Mouse (Mus musculus) thymus, adult 2 months (tissue): Measurements from ENCODE around the gene Rbp7. TPM values are rescaled to one million over a fixed set of nuclear protein-coding genes. Genes with fewer than 3 reads are reported as not detected.
A peak's percentile ranks its signal among the peaks of the same experiment; 100 is the strongest.
"Not testable (repeated sequence)": the region's sequence is repeated elsewhere in the genome, so short reads cannot be mapped to it uniquely, and the experiment has no call there.

Source experiments
- DNase-seq: peaks from one replicate; pipeline ENCODE4 v3.0.0; 2021
- H3K27ac ChIP-seq: fragments of 200-500 bp; 2 replicates; pipeline ENCODE4 v1.5.1; 2012; ENCODE audit warnings: low read length, control low read depth; ENCODE audit not compliant: control insufficient read depth, insufficient read depth
- H3K27me3 ChIP-seq: fragments of 200-500 bp; 2 replicates; pipeline ENCODE4 v1.6.1; 2012; ENCODE audit warnings: mild to moderate bottlenecking, low read length, moderate library complexity, mixed read lengths; ENCODE audit not compliant: control insufficient read depth, insufficient read depth
- H3K36me3 ChIP-seq: fragments of 200-500 bp; 2 replicates; pipeline ENCODE4 v1.6.1; 2012; ENCODE audit warnings: mild to moderate bottlenecking, low read length, moderate library complexity; ENCODE audit not compliant: control insufficient read depth, insufficient read depth
- H3K4me1 ChIP-seq: fragments of 200-500 bp; replicated peaks from 2 replicates; pipeline ENCODE4 v1.6.1; 2012; ENCODE audit warnings: low read length; ENCODE audit not compliant: control insufficient read depth, insufficient read depth
- H3K4me3 ChIP-seq: fragments of 200-500 bp; 2 replicates; pipeline ENCODE4 v1.5.1; 2012; ENCODE audit warnings: mild to moderate bottlenecking, low read length, control low read depth, moderate library complexity; ENCODE audit not compliant: control insufficient read depth, insufficient read depth
- CTCF ChIP-seq: fragments of 200-500 bp; IDR thresholded peaks from 2 replicates; pipeline ENCODE4 v1.5.1; 2012; ENCODE audit warnings: mild to moderate bottlenecking, control low read depth, low read length, moderate library complexity, borderline replicate concordance; ENCODE audit not compliant: control insufficient read depth, poor library complexity, insufficient read depth; ENCODE audit errors: extremely low read depth
- POLR2A ChIP-seq: fragments of 200-500 bp; IDR thresholded peaks from 2 replicates; pipeline ENCODE4 v1.6.1; 2012; ENCODE audit warnings: mild to moderate bottlenecking, low read length, control low read depth, moderate library complexity; ENCODE audit not compliant: control insufficient read depth, poor library complexity, insufficient read depth; ENCODE audit errors: extremely low read depth
- WGBS: fragments of 180-500 bp; shearing (Covaris S2); methylation state at CpG from one replicate; pipeline ENCODE4 v1.1.7; 2018; 5-methylcytosine and 5-hydroxymethylcytosine counted together
- polyA plus RNA-seq: library from polyadenylated mRNA; depleted of rRNA; stranded (reverse); fragments of >200 nt; gene quantifications from 2 replicates; pipeline ENCODE4 v1.2.3, GENCODE M21; 2012

Rbp7 gene
- polyA plus RNA-seq, 1 experiment = 1.2 TPM

- TF ChIP-seq CTCF = no peak
- no peak for TF ChIP-seq POLR2A
- 91% methylated on average over 1 of the region's 1 CpGs for WGBS
- Histone ChIP-seq H3K27me3 (no peaks in the 10 kb centered on the region), H3K36me3 (no peaks in the 10 kb centered on the region), H3K27ac (0 out of 2 replicates have a peak overlapping the region, but pooled peaks have one; percentile 35), H3K4me1 (peaks cover 6% of the 10 kb centered on the region), H3K4me3 (no peak overlapping the region)
- no peak for DNase-seq
These were observed 8.5 kb downstream of the Rbp7 start for GRCm38 (mm10) chr4:149446309-149446708.

- H3K4me1 ChIP-seq = peaks cover 6% of the 10 kb centered on the region
- H3K36me3 ChIP-seq = no peaks in the 10 kb centered on the region
- no peak for TF ChIP-seq POLR2A
- no peak for TF ChIP-seq CTCF
- peak overlapping the region; percentile 35; the same call in 1 of the 2 replicates for H3K27ac ChIP-seq
- H3K4me3 ChIP-seq = no peak overlapping the region
- H3K27me3 ChIP-seq = no peaks in the 10 kb centered on the region
- peak; percentile 43 for DNase-seq
- WGBS = 19% methylated on average over 11 of the region's 11 CpGs
These were observed 8.9 kb downstream of the Rbp7 start for GRCm38 (mm10) chr4:149445868-149446267.

GRCm38 (mm10) chr4:149444964-149445701, 9.6 kb downstream of the Rbp7 start:
- H3K4me3 ChIP-seq = peak overlapping the region; percentile 17
- WGBS = under 1% methylated on average over 36 of the region's 36 CpGs
- no peaks in the 10 kb centered on the region for H3K27me3 ChIP-seq
- TF ChIP-seq CTCF (peak; percentile 87; the same call in 1 of the 2 replicates), POLR2A (peak; percentile 60)
- H3K4me1 ChIP-seq = peaks cover 6% of the 10 kb centered on the region
- DNase-seq = peak; percentile 83
- H3K36me3 ChIP-seq = no peaks in the 10 kb centered on the region
- H3K27ac ChIP-seq = peak overlapping the region; percentile 55

- Histone ChIP-seq H3K4me1 (peaks cover 6% of the 10 kb centered on the region), H3K27me3 (no peaks in the 10 kb centered on the region), H3K4me3 (no peak overlapping the region), H3K27ac (no peak overlapping the region), H3K36me3 (no peaks in the 10 kb centered on the region)
- TF ChIP-seq CTCF (no peak), POLR2A (no peak)
- WGBS = 85% methylated on average over 1 of the region's 1 CpGs
- no peak for DNase-seq
These were observed 10.3 kb downstream of the Rbp7 start for GRCm38 (mm10) chr4:149444465-149444864.

- Histone ChIP-seq H3K27me3 (no peaks in the 10 kb centered on the region), H3K4me1 (peaks cover 6% of the 10 kb centered on the region), H3K36me3 (no peaks in the 10 kb centered on the region), H3K27ac (no peak overlapping the region), H3K4me3 (no peak overlapping the region)
- no peak for DNase-seq
- TF ChIP-seq CTCF (no peak), POLR2A (no peak)
- 89% methylated on average over 3 of the region's 3 CpGs for WGBS
These were observed 12.3 kb downstream of the Rbp7 start for GRCm38 (mm10) chr4:149442436-149442835.

GRCm38 (mm10) chr4:149440576-149440975, 14.2 kb downstream of the Rbp7 start:
- no peak for TF ChIP-seq POLR2A
- TF ChIP-seq CTCF = no peak
- Histone ChIP-seq H3K4me3 (no peak overlapping the region), H3K36me3 (no peaks in the 10 kb centered on the region), H3K27ac (no peak overlapping the region), H3K27me3 (no peaks in the 10 kb centered on the region), H3K4me1 (peaks cover 3% of the 10 kb centered on the region)
- DNase-seq = no peak
- 81% methylated on average over 8 of the region's 8 CpGs for WGBS

GRCm38 (mm10) chr4:149431887-149432286, 22.9 kb downstream of the Rbp7 start:
- not testable (repeated sequence) for H3K4me3 ChIP-seq, H3K27ac ChIP-seq, H3K4me1 ChIP-seq, H3K36me3 ChIP-seq, H3K27me3 ChIP-seq, DNase-seq
- WGBS = 91% methylated on average over 1 of the region's 1 CpGs
